Mouse (Mus musculus) CD4-positive, CD25-positive, alpha-beta regulatory T cell, adult 2 months (primary cell): ENCODE results near the gene Colca2.
A peak's percentile ranks its signal among the peaks of the same experiment; 100 is the strongest.

Source experiments
- DNase-seq: peaks from one replicate; pipeline ENCODE4 v3.0.0-alpha.2; 2012; ENCODE audit warnings: low read depth, low spot score

Gene Colca2

GRCm38 (mm10) chr9:51278500-51279381 lies at the start of gene Colca2:
TSS of gene Colca2 (minus strand) at chr9:51278569.
- DNase-seq, result peak; percentile 57

- no peak for DNase-seq
Observed at GRCm38 (mm10) chr9:51327555-51327903, 49.2 kb upstream of the Colca2 start.

GRCm38 (mm10) chr9:51326619-51327554 lies 48.5 kb upstream of the Colca2 start:
- no peak for DNase-seq

GRCm38 (mm10) chr9:51324406-51325065 lies 46.2 kb upstream of the Colca2 start:
- DNase-seq, result no peak

GRCm38 (mm10) chr9:51320096-51320495 lies 41.7 kb upstream of the Colca2 start:
- no peak for DNase-seq

- no peak for DNase-seq
Observed at GRCm38 (mm10) chr9:51318246-51318645, 39.9 kb upstream of the Colca2 start.

- no peak for DNase-seq
Observed at GRCm38 (mm10) chr9:51317322-51317721, 39.0 kb upstream of the Colca2 start.

GRCm38 (mm10) chr9:51315402-51316063 lies 37.2 kb upstream of the Colca2 start:
- no peak for DNase-seq

GRCm38 (mm10) chr9:51312554-51313317 lies 34.4 kb upstream of the Colca2 start:
- no peak for DNase-seq

GRCm38 (mm10) chr9:51310515-51310914 lies 32.1 kb upstream of the Colca2 start:
- no peak for DNase-seq

- DNase-seq, result no peak
Observed at GRCm38 (mm10) chr9:51306351-51306750, 28.0 kb upstream of the Colca2 start.

- no peak for DNase-seq
Observed at GRCm38 (mm10) chr9:51305146-51305545, 26.8 kb upstream of the Colca2 start.

- DNase-seq, result no peak
Observed at GRCm38 (mm10) chr9:51303980-51304379, 25.6 kb upstream of the Colca2 start.

- no peak for DNase-seq
Observed at GRCm38 (mm10) chr9:51293541-51293940, 15.2 kb upstream of the Colca2 start.

GRCm38 (mm10) chr9:51292674-51293073 lies 14.3 kb upstream of the Colca2 start:
- DNase-seq, result peak; percentile 88

GRCm38 (mm10) chr9:51290980-51291379 lies 12.6 kb upstream of the Colca2 start:
- no peak for DNase-seq

- peak; percentile 24 for DNase-seq
Observed at GRCm38 (mm10) chr9:51286079-51286478, 7.7 kb upstream of the Colca2 start.

GRCm38 (mm10) chr9:51277834-51278498 lies 403 bp downstream of the Colca2 start:
- no peak for DNase-seq

GRCm38 (mm10) chr9:51274678-51275077 lies 3.7 kb downstream of the Colca2 start:
- no peak for DNase-seq

- DNase-seq, result no peak
Observed at GRCm38 (mm10) chr9:51273581-51274154, 4.7 kb downstream of the Colca2 start.
